Mouse (Mus musculus) hindbrain, embryonic 10.5 days (tissue): ENCODE data around the gene Rpl5. TPM values are rescaled to one million over a fixed set of nuclear protein-coding genes. Genes with fewer than 3 reads are reported as not detected.

Experiments used
- polyA plus RNA-seq: library from polyadenylated mRNA; unstranded; fragments of >200 nt; fragmentation: Nextera tagmentation; extraction: Ambion mirVana; gene quantifications from 2 replicates; pipeline ENCODE4 v1.2.1, GENCODE M21; 2016

Rpl5 gene
- polyA plus RNA-seq, 1 experiment from 2014 or later, result 61.9 TPM

Other genes with a start within 250 kb of the Rpl5 start
- 0.05 TPM in 1 of 2 replicates, not detected in the other for gene Gfi1, start 174.5 kb upstream of the Rpl5 start, polyA plus RNA-seq
- gene Ube2d2b, start 70.4 kb upstream of the Rpl5 start, polyA plus RNA-seq, result 0.09 and 0.44 TPM in 2 replicates
- 48.4 and 51.8 TPM in 2 replicates for gene Evi5, start 25.4 kb upstream of the Rpl5 start, polyA plus RNA-seq
- 18.6 and 22.2 TPM in 2 replicates for gene Fam69a, start 86.6 kb downstream of the Rpl5 start, polyA plus RNA-seq
- gene Mtf2, start 165.2 kb downstream of the Rpl5 start, polyA plus RNA-seq, result 120 and 161 TPM in 2 replicates
- 27.4 and 30.1 TPM in 2 replicates for gene Tmed5, start 232.1 kb downstream of the Rpl5 start, polyA plus RNA-seq
- 7.3 and 10.8 TPM in 2 replicates for gene Ccdc18, start 232.4 kb downstream of the Rpl5 start, polyA plus RNA-seq